Mouse (Mus musculus) myocyte (in vitro differentiated cells): ENCODE measurements around the gene Pdlim7.

ENCODE experiments used
- POLR2A ChIP-seq: IDR thresholded peaks from one replicate; pipeline ENCODE4 v1.6.1; 2011; ENCODE audit warnings: low read depth, mild to moderate bottlenecking, control low read depth, moderate library complexity; ENCODE audit not compliant: insufficient read length
- POLR2AphosphoS2 ChIP-seq: IDR thresholded peaks from one replicate; pipeline ENCODE4 v1.6.1; 2011; ENCODE audit warnings: low read depth, control low read depth; ENCODE audit not compliant: insufficient read length
- TCF3 ChIP-seq: IDR thresholded peaks from one replicate; pipeline ENCODE4 v1.6.1; 2011; ENCODE audit warnings: low read depth, control low read depth; ENCODE audit not compliant: insufficient read length

DNA sequence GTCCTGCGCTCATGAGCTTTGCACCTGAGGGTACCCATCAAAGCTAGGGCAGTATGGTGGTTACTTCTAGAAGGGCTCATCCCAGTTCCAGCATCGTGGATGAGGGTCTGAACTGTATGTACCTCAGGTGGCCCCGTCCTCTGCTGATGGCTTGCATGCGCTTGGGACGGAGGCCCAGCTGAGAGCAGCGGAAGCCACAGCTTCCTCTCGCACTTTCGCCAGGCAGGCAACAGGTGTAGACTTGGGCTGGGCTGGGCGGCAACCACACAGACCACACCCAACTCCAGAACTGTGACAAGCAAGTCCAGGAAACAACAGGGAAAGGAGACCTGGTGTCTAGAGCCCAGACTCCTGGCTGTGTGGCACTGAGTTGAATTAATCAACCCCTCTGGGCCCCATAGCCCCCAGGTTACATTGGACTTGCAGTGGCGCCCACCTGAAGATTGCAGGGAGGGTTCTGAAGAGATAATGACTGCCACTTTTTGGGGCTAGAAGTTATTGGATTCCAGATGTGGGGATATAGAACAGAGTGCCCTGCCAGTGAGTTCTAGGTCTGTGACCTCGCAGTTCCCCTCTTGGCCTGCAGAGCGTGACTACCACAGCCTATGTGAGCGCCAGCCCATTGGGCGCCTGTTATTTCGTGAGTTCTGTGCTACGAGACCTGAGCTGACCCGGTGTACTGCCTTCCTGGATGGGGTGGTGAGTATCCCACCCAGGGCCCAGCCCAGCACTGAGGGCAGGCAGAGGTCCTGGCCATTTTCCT lies 63.6 kb downstream of the Pdlim7 start:
- TF ChIP-seq POLR2AphosphoS2 (no peak), TCF3 (peak; percentile 37), POLR2A (no peak)
